Mouse (Mus musculus): ENCODE measurements around the gene Rsbn1.

- TF ChIP-seq CTCF (IDR thresholded peaks at IDR 0.05; ENCODE audit: low read depth) (no peak), EP300 (IDR thresholded peaks at IDR 0.05; ENCODE audit: low read depth) (no peak)
These were observed 28.0 kb upstream of the Rsbn1 start for GRCm38 (mm10) chr3:103885946-103886345.

Data from heart, postnatal 0 days (tissue).